20 mouse cellular contexts compared by ENCODE assay signal in genomic region chr9:90597894-90598293, GRCm38 (mm10).
"Had no signal": no experiment of that assay in that cellular context is flagged by ENCODE, and none has a peak within 500 bp of the region (broad histone marks: within the 10 kb centered on the region; RNA-seq: fewer than 3 reads in every experiment).

No protein-coding gene starts in this region.

- H3K27ac ChIP-seq: kidney, embryonic 15.5 days; limb, embryonic 12.5 days; liver, embryonic 13.5 days; lung, embryonic 15.5 days; macrophage; midbrain, embryonic 12.5 days; stomach, embryonic 15.5 days had no signal

- DNase-seq: kidney, adult 11 months; kidney, postnatal 36 days; layer of hippocampus, adult 9-11 months; layer of hippocampus, postnatal 36 days; liver; liver, embryonic 13.5 days; liver, postnatal 0 days; lung, postnatal 14 days; right cerebral cortex, postnatal 4 days; spleen, adult 18-20 months; thymus, adult 2 months; thymus, postnatal 36 days had no signal

- H3K4me1 ChIP-seq: kidney, embryonic 15.5 days; limb, embryonic 12.5 days; liver, embryonic 13.5 days; lung, embryonic 15.5 days; megakaryocyte, embryonic 14.5 days; midbrain, embryonic 12.5 days; stomach, embryonic 15.5 days had no signal

- H3K27me3 ChIP-seq: kidney, embryonic 15.5 days; limb, embryonic 12.5 days; liver, embryonic 13.5 days; lung, embryonic 15.5 days; megakaryocyte, embryonic 14.5 days; midbrain, embryonic 12.5 days; stomach, embryonic 15.5 days had no signal

- ATAC-seq: liver, postnatal 0 days; midbrain, embryonic 16.5 days had no signal

- H3K9ac ChIP-seq: kidney, embryonic 15.5 days; limb, embryonic 12.5 days; liver, embryonic 13.5 days; liver, postnatal 0 days; lung, embryonic 15.5 days; midbrain, embryonic 12.5 days; stomach, embryonic 15.5 days had no signal

- H3K4me3 ChIP-seq: kidney, embryonic 15.5 days; limb, embryonic 12.5 days; liver, embryonic 13.5 days; lung, embryonic 15.5 days; megakaryocyte, embryonic 14.5 days; midbrain, embryonic 12.5 days; stomach, embryonic 15.5 days had no signal

- H3K4me2 ChIP-seq: kidney, embryonic 15.5 days; limb, embryonic 12.5 days; liver, embryonic 13.5 days; lung, embryonic 15.5 days; midbrain, embryonic 12.5 days; stomach, embryonic 15.5 days had no signal

- H3K9me3 ChIP-seq: kidney, embryonic 15.5 days; limb, embryonic 12.5 days; liver, embryonic 13.5 days; lung, embryonic 15.5 days; megakaryocyte, embryonic 14.5 days; midbrain, embryonic 12.5 days; stomach, embryonic 15.5 days had no signal

- H3K36me3 ChIP-seq: kidney, embryonic 15.5 days; limb, embryonic 12.5 days; liver, embryonic 13.5 days; lung, embryonic 15.5 days; midbrain, embryonic 12.5 days; stomach, embryonic 15.5 days had no signal
